Comparison of ENCODE assay signal across 12 mouse cellular contexts in the genomic region with DNA sequence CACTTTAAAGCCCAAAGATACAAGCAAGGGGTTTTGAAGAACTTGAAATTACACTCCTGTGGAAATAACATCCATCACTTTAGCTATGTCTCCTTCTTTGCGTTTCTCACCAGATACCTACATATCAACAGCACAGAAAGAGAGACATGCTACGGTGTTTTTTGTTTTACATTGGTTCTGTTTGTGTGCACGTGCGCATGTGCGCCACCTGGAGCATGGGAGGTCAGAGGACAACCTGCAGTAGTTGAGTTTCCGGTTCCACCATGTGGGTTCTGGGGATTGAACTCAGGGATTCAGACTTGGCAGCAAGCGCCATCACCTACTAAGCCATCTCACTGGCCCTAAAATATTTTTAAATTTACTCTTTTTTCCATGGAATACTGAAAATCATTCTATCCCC. TPM values are rescaled to one million over a fixed set of nuclear protein-coding genes. Genes with fewer than 3 reads are reported as not detected.
A peak's percentile ranks its signal among the peaks of the same experiment; 100 is the strongest.
DNase-seq lines count a peak whose midpoint lies in the region; TF ChIP-seq lines count a peak whose summit lies in the region.
"Had no signal": no experiment of that assay in that cellular context is flagged by ENCODE, and none has a peak within 500 bp of the region (broad histone marks: within the 10 kb centered on the region; RNA-seq: fewer than 3 reads in every experiment).

No protein-coding gene starts in this region.

- no peak for DNase-seq in layer of hippocampus, adult 2 months (ENCODE audit: low spot score in 2 of 2)
- no peak for DNase-seq in layer of hippocampus, adult 9-11 months
- no peak for DNase-seq in CH12.LX (ENCODE audit: extremely low read depth)
- peak; percentile 8 for DNase-seq in T-cell, adult 2 months (ENCODE audit: low spot score)
- DNase-seq in splenic B cell, adult 2 months (ENCODE audit: low read depth, low spot score) = peak; percentile 17
- no peak for DNase-seq in left cerebral cortex, adult 8-10 months (ENCODE audit: low spot score in 2 of 2)
- no peak for DNase-seq in cerebellum, postnatal 10 days
- DNase-seq: adrenal gland, adult 2 months had no signal

- H3K4me3 ChIP-seq in layer of hippocampus, adult 2 months = no peak overlapping the region
- no peak overlapping the region for H3K4me3 ChIP-seq in CH12.LX (replicated peaks in 1 of 3; ENCODE audit: low read depth in 2 of 3, low read length in 2 of 3, poor library complexity in 1 of 3)
- H3K4me3 ChIP-seq: heart, embryonic 13.5 days; hindbrain, embryonic 12.5 days; kidney, embryonic 15.5 days; limb, embryonic 13.5 days had no signal

- no peak overlapping the region for H3K27ac ChIP-seq in layer of hippocampus, adult 2 months
- no peak overlapping the region for H3K27ac ChIP-seq in CH12.LX (ENCODE audit: insufficient read depth, low read depth)
- H3K27ac ChIP-seq: heart, embryonic 13.5 days; hindbrain, embryonic 12.5 days; kidney, embryonic 15.5 days; limb, embryonic 13.5 days had no signal

- H3K9ac ChIP-seq in CH12.LX (ENCODE audit: insufficient read depth, low read depth) = no peak overlapping the region
- H3K9ac ChIP-seq: heart, embryonic 13.5 days; hindbrain, embryonic 12.5 days; kidney, embryonic 15.5 days; limb, embryonic 13.5 days had no signal

- no peaks in the 10 kb centered on the region for H3K36me3 ChIP-seq in CH12.LX (replicated peaks in 1 of 2; ENCODE audit: control insufficient read depth in 1 of 2, insufficient read depth in 1 of 2, low read length in 1 of 2)
- no peaks in the 10 kb centered on the region for H3K36me3 ChIP-seq in splenic B cell, adult 2 months (ENCODE audit: control insufficient read depth, insufficient read depth, low read length, poor library complexity, severe bottlenecking)
- H3K36me3 ChIP-seq: heart, embryonic 13.5 days; hindbrain, embryonic 12.5 days; kidney, embryonic 15.5 days; limb, embryonic 13.5 days had no signal

- TF ChIP-seq CTCF in layer of hippocampus, adult 2 months (conservative IDR thresholded peaks at IDR 0.05) = peak; percentile 31; the same call in 1 of the 2 replicates
- TF ChIP-seq CTCF in CH12.LX (conservative IDR thresholded peaks at IDR 0.05 in 1 of 2, IDR thresholded peaks at IDR 0.05 in 1 of 2; ENCODE audit: low read depth in 2 of 2, low read length in 2 of 2) = peak in 1 of 2 experiments; percentile 67; a peak in 2 of 4 replicates

- dilution Hi-C loops in CH12.LX (cut with MboI; ENCODE audit: extremely low pct_ligation_motif_present, extremely low pct_unique_long_range_greater_than_20kb, low sequenced_read_pairs) = no loop called here

- H3K4me1 ChIP-seq in CH12.LX (ENCODE audit: control insufficient read depth in 1 of 2, insufficient read depth in 2 of 2) = no peaks in the 10 kb centered on the region
- H3K4me1 ChIP-seq: hindbrain, embryonic 12.5 days; kidney, embryonic 15.5 days; limb, embryonic 13.5 days had no signal

- H3K4me2 ChIP-seq in CH12.LX (ENCODE audit: insufficient read depth, low read depth, poor library complexity, severe bottlenecking) = no peak overlapping the region
- H3K4me2 ChIP-seq: heart, embryonic 13.5 days; hindbrain, embryonic 12.5 days; kidney, embryonic 15.5 days; limb, embryonic 13.5 days had no signal

- no peak for TF ChIP-seq POLR2A in CH12.LX (IDR thresholded peaks at IDR 0.05; ENCODE audit: low read depth, low read length)

- no peaks in the 10 kb centered on the region for H3K79me2 ChIP-seq in CH12.LX (replicated peaks; ENCODE audit: control insufficient read depth, extremely low read depth, insufficient read depth, poor library complexity, severe bottlenecking)

- in situ Hi-C loops in CH12.LX (cut with MboI; ENCODE audit: low pct_ligation_motif_present, low pct_unique_long_range_greater_than_20kb, low sequenced_read_pairs) = no loop called here

- no peak for TF ChIP-seq EP300 in CH12.LX (IDR thresholded peaks at IDR 0.05; ENCODE audit: low read length)

- no peaks in the 10 kb centered on the region for H3K9me3 ChIP-seq in CH12.LX (replicated peaks; ENCODE audit: low read length)
- H3K9me3 ChIP-seq: heart, embryonic 13.5 days; hindbrain, embryonic 12.5 days; kidney, embryonic 15.5 days; limb, embryonic 13.5 days had no signal

- H3K27me3 ChIP-seq in CH12.LX (replicated peaks) = no peaks in the 10 kb centered on the region
- no peaks in the 10 kb centered on the region for H3K27me3 ChIP-seq in splenic B cell, adult 2 months (ENCODE audit: control insufficient read depth, insufficient read depth, low read length, poor library complexity, severe bottlenecking)
- H3K27me3 ChIP-seq: heart, embryonic 13.5 days; hindbrain, embryonic 12.5 days; kidney, embryonic 15.5 days; limb, embryonic 13.5 days had no signal

- TF ChIP-seq RAD21 in CH12.LX (IDR thresholded peaks at IDR 0.05; ENCODE audit: low read depth, low read length) = peak; percentile 22

TF ChIP-seq in CH12.LX, 34 proteins besides CTCF, POLR2A, EP300 and RAD21:
- TF ChIP-seq BHLHE40 (IDR thresholded peaks at IDR 0.05; ENCODE audit: low read depth, low read length) = peak; percentile 94
- no peak for TF ChIP-seq CHD2 (IDR thresholded peaks at IDR 0.05; ENCODE audit: low read length)
- no peak for TF ChIP-seq TBP (conservative IDR thresholded peaks at IDR 0.05; ENCODE audit: low read depth, low read length)
- no peak for TF ChIP-seq GABPA (IDR thresholded peaks at IDR 0.05; ENCODE audit: insufficient replicate concordance, low read depth, low read length)
- TF ChIP-seq TCF12 (IDR thresholded peaks at IDR 0.05; ENCODE audit: low read depth, low read length) = no peak
- peak; percentile 31; the same call in 1 of the 2 replicates for TF ChIP-seq MAX (IDR thresholded peaks at IDR 0.05; ENCODE audit: low read length)
- TF ChIP-seq KAT2A (IDR thresholded peaks at IDR 0.05; ENCODE audit: insufficient replicate concordance, low read length) = no peak
- TF ChIP-seq HCFC1 (IDR thresholded peaks at IDR 0.05; ENCODE audit: low read depth, low read length) = no peak
- no peak for TF ChIP-seq MAFK (IDR thresholded peaks at IDR 0.05; ENCODE audit: insufficient replicate concordance, low read length)
- no peak for TF ChIP-seq JUN (IDR thresholded peaks at IDR 0.05; ENCODE audit: insufficient read depth, low read depth, low read length)
- TF ChIP-seq SIN3A (IDR thresholded peaks at IDR 0.05; ENCODE audit: low read length) = 0 out of 2 replicates have a peak, but pooled peaks have one; percentile 20
- TF ChIP-seq POLR2AphosphoS2 (IDR thresholded peaks at IDR 0.05; ENCODE audit: low read depth, low read length) = no peak
- TF ChIP-seq ZC3H11A (IDR thresholded peaks at IDR 0.05; ENCODE audit: low read depth, low read length) = no peak
- TF ChIP-seq NELFE (IDR thresholded peaks at IDR 0.05; ENCODE audit: low read depth, low read length) = no peak
- TF ChIP-seq JUND (conservative IDR thresholded peaks at IDR 0.05; ENCODE audit: low read depth, low read length) = no peak
- no peak for TF ChIP-seq E2F4 (IDR thresholded peaks at IDR 0.05; ENCODE audit: insufficient replicate concordance, low read depth, low read length)
- TF ChIP-seq MEF2A (IDR thresholded peaks at IDR 0.05; ENCODE audit: borderline replicate concordance, low read depth, low read length) = no peak
- TF ChIP-seq MXI1 (IDR thresholded peaks at IDR 0.05; ENCODE audit: low read depth, low read length) = 0 out of 2 replicates have a peak, but pooled peaks have one; percentile 21
- no peak for TF ChIP-seq MYC (IDR thresholded peaks at IDR 0.05; ENCODE audit: low read depth, low read length)
- no peak for TF ChIP-seq USF2 (conservative IDR thresholded peaks at IDR 0.05; ENCODE audit: low read depth, low read length)
- TF ChIP-seq NRF1 (IDR thresholded peaks at IDR 0.05; ENCODE audit: low read depth, low read length) = no peak
- no peak for TF ChIP-seq MAZ (IDR thresholded peaks at IDR 0.05; ENCODE audit: low read depth, low read length)
- TF ChIP-seq UBTF (IDR thresholded peaks at IDR 0.05; ENCODE audit: low read depth, low read length) = no peak
- no peak for TF ChIP-seq ZKSCAN1 (IDR thresholded peaks at IDR 0.05; ENCODE audit: borderline replicate concordance, low read depth, low read length)
- TF ChIP-seq ELF1 (IDR thresholded peaks at IDR 0.05; ENCODE audit: low read depth, low read length) = no peak
- TF ChIP-seq SMC3 (IDR thresholded peaks at IDR 0.05; ENCODE audit: low read depth, low read length) = peak; percentile 47
- TF ChIP-seq CHD1 (IDR thresholded peaks at IDR 0.05; ENCODE audit: low read depth, low read length) = no peak
- no peak for TF ChIP-seq ZNF384 (IDR thresholded peaks at IDR 0.05; ENCODE audit: low read depth, low read length)
- TF ChIP-seq USF1 (IDR thresholded peaks at IDR 0.05; ENCODE audit: low read depth, low read length) = no peak
- no peak for TF ChIP-seq IRF4 (IDR thresholded peaks at IDR 0.05; ENCODE audit: low read depth, low read length)
- TF ChIP-seq ETS1 (conservative IDR thresholded peaks at IDR 0.05; ENCODE audit: low read depth, low read length) = no peak
- no peak for TF ChIP-seq PAX5 (IDR thresholded peaks at IDR 0.05; ENCODE audit: low read length)
- no peak for TF ChIP-seq RCOR1 (conservative IDR thresholded peaks at IDR 0.05; ENCODE audit: low read depth, low read length)
- TF ChIP-seq ZMIZ1 (IDR thresholded peaks at IDR 0.05; ENCODE audit: low read depth, low read length) = no peak

RNA-seq across cellular contexts. Expression of a gene that starts 20.9 kb away (rescaled TPM):
- 100 to 1,000 TPM; 292 to 307 TPM for total RNA-seq in layer of hippocampus, adult 2 months (2021)
- total RNA-seq in CH12.LX (2012; rRNA removed) = 14.7 and 23.4 TPM in 2 replicates
- 9.3 and 9.9 TPM in 2 replicates for total RNA-seq in CH12.LX (2014; rRNA removed)
- polyA plus RNA-seq in CH12.LX (2012; ENCODE audit: insufficient read length, low read depth) = 30.1 and 31.8 TPM in 2 replicates
- 100 to 1,000 TPM; 308 to 326 (median 318) TPM for total RNA-seq in left cerebral cortex, adult 8-10 months (2022)

Comparison
In these comparisons a context has a peak if more than half of its experiments do, and no peak if none do; other contexts are left out.
1. DNase-seq: peak in T-cell, adult 2 months (single experiment) and splenic B cell, adult 2 months (single experiment); none in layer of hippocampus, adult 2 months (0 of 2), layer of hippocampus, adult 9-11 months (single experiment), CH12.LX (single experiment), left cerebral cortex, adult 8-10 months (0 of 2) and cerebellum, postnatal 10 days (0 of 2).
2. RNA of a gene that starts 20.9 kb away (total RNA-seq): 308 to 326 TPM in left cerebral cortex, adult 8-10 months and 292 to 307 TPM in layer of hippocampus, adult 2 months; 9.3 to 23.4 TPM in CH12.LX; every median in the first group is over 10 times any median in the second.